Mouse (Mus musculus) CH12.LX (cell line): Measurements from ENCODE around the gene Ncoa7. TPM values are rescaled to one million over a fixed set of nuclear protein-coding genes. Genes with fewer than 3 reads are reported as not detected.

Experiments
- DNase-seq: peaks from one replicate; pipeline ENCODE4 v3.0.0-alpha.2; 2013; ENCODE audit errors: extremely low read depth
- H3K27ac ChIP-seq: 2 replicates; pipeline ENCODE4 v1.5.1; 2012; ENCODE audit warnings: low read depth, mild to moderate bottlenecking, control low read depth, moderate library complexity; ENCODE audit not compliant: insufficient read depth
- H3K27me3 ChIP-seq: replicated peaks from 2 replicates; pipeline ENCODE3; 2012; ENCODE audit warnings: inconsistent platforms
- H3K36me3 ChIP-seq, 2 experiments: replicated peaks in 1 of 2; 2 replicates each; pipeline versions ENCODE3 to v1.6.1; 2012; ENCODE audit warnings: inconsistent platforms in 1 of 2, low read length in 1 of 2, mild to moderate bottlenecking in 1 of 2, mixed read lengths in 1 of 2, moderate library complexity in 1 of 2; ENCODE audit not compliant: control insufficient read depth in 1 of 2, insufficient read depth in 1 of 2
- H3K4me1 ChIP-seq, 2 experiments: 2 replicates each; pipeline ENCODE4 v1.6.1; 2012; ENCODE audit warnings: inconsistent platforms in 1 of 2, moderate library complexity in 1 of 2; ENCODE audit not compliant: insufficient read depth in 2 of 2, control insufficient read depth in 1 of 2
- H3K4me2 ChIP-seq: 2 replicates; pipeline ENCODE4 v1.6.1; 2012; ENCODE audit warnings: low read depth, mild to moderate bottlenecking, control low read depth; ENCODE audit not compliant: poor library complexity, insufficient read depth, severe bottlenecking
- H3K4me3 ChIP-seq, 3 experiments: fragments of 150-350 bp in 1 of 3; sonication (generic) in 1 of 3; replicated peaks in 1 of 3; 2 replicates each; pipeline versions ENCODE3 to v1.5.1; 2011 to 2012; ENCODE audit warnings: low read depth in 2 of 3, low read length in 2 of 3, mild to moderate bottlenecking in 2 of 3, moderate library complexity in 2 of 3, control low read depth in 1 of 3, improper control_type of control experiment in 1 of 3, inconsistent platforms in 1 of 3, mixed read lengths in 1 of 3; ENCODE audit not compliant: poor library complexity in 1 of 3
- H3K79me2 ChIP-seq: replicated peaks from 2 replicates; pipeline ENCODE4 v1.6.1; 2012; ENCODE audit warnings: mild to moderate bottlenecking, moderate library complexity; ENCODE audit not compliant: control insufficient read depth, poor library complexity, insufficient read depth, severe bottlenecking; ENCODE audit errors: extremely low read depth
- H3K9ac ChIP-seq: 2 replicates; pipeline ENCODE4 v1.6.1; 2012; ENCODE audit warnings: low read depth, mild to moderate bottlenecking, control low read depth, moderate library complexity; ENCODE audit not compliant: insufficient read depth
- H3K9me3 ChIP-seq: replicated peaks from 2 replicates; pipeline ENCODE3; 2012; ENCODE audit warnings: low read length, inconsistent platforms, mixed read lengths
- BHLHE40 ChIP-seq: IDR thresholded peaks from 2 replicates; pipeline ENCODE4 v1.6.1; 2011; ENCODE audit warnings: mild to moderate bottlenecking, low read depth, low read length, improper control_type of control experiment
- CHD1 ChIP-seq: IDR thresholded peaks from 2 replicates; pipeline ENCODE4 v1.6.1; 2012; ENCODE audit warnings: low read depth, low read length, improper control_type of control experiment, inconsistent platforms
- CHD2 ChIP-seq: IDR thresholded peaks from 2 replicates; pipeline ENCODE4 v1.6.1; 2011; ENCODE audit warnings: low read length, improper control_type of control experiment
- CTCF ChIP-seq, 2 experiments: IDR thresholded peaks in 1 of 2; conservative IDR thresholded peaks in 1 of 2; 2 replicates each; pipeline ENCODE4 v1.5.1; 2011 to 2012; ENCODE audit warnings: low read depth in 2 of 2, low read length in 2 of 2, improper control_type of control experiment in 1 of 2, inconsistent platforms in 1 of 2, mild to moderate bottlenecking in 1 of 2, moderate library complexity in 1 of 2
- E2F4 ChIP-seq: IDR thresholded peaks from 2 replicates; pipeline ENCODE4 v1.6.1; 2011; ENCODE audit warnings: low read depth, low read length, improper control_type of control experiment; ENCODE audit not compliant: insufficient replicate concordance
- ELF1 ChIP-seq: IDR thresholded peaks from 2 replicates; pipeline ENCODE4 v1.6.1; 2014; ENCODE audit warnings: low read depth, mild to moderate bottlenecking, inconsistent platforms, low read length, improper control_type of control experiment
- EP300 ChIP-seq: IDR thresholded peaks from 2 replicates; pipeline ENCODE4 v1.6.1; 2011; ENCODE audit warnings: low read length, improper control_type of control experiment
- ETS1 ChIP-seq: conservative IDR thresholded peaks from 2 replicates; pipeline ENCODE4 v1.6.1; 2012; ENCODE audit warnings: low read depth, mild to moderate bottlenecking, inconsistent platforms, low read length, improper control_type of control experiment, moderate library complexity
- GABPA ChIP-seq: IDR thresholded peaks from 2 replicates; pipeline ENCODE4 v1.6.1; 2012; ENCODE audit warnings: low read depth, low read length, improper control_type of control experiment, inconsistent platforms; ENCODE audit not compliant: insufficient replicate concordance
- HCFC1 ChIP-seq: IDR thresholded peaks from 2 replicates; pipeline ENCODE4 v1.6.1; 2012; ENCODE audit warnings: low read depth, mild to moderate bottlenecking, inconsistent platforms, low read length, improper control_type of control experiment
- IRF4 ChIP-seq: IDR thresholded peaks from 2 replicates; pipeline ENCODE4 v1.6.1; 2014; ENCODE audit warnings: low read depth, mild to moderate bottlenecking, inconsistent platforms, low read length, improper control_type of control experiment
- JUN ChIP-seq: IDR thresholded peaks from 2 replicates; pipeline ENCODE4 v1.6.1; 2011; ENCODE audit warnings: low read depth, mild to moderate bottlenecking, low read length, improper control_type of control experiment, moderate library complexity; ENCODE audit not compliant: insufficient read depth
- JUND ChIP-seq: conservative IDR thresholded peaks from 2 replicates; pipeline ENCODE4 v1.6.1; 2011; ENCODE audit warnings: low read depth, low read length, improper control_type of control experiment
- KAT2A ChIP-seq: IDR thresholded peaks from 2 replicates; pipeline ENCODE4 v1.6.1; 2012; ENCODE audit warnings: low read length, improper control_type of control experiment, inconsistent platforms; ENCODE audit not compliant: insufficient replicate concordance
- MAFK ChIP-seq: IDR thresholded peaks from 2 replicates; pipeline ENCODE4 v1.6.1; 2011; ENCODE audit warnings: low read length, improper control_type of control experiment; ENCODE audit not compliant: insufficient replicate concordance
- MAX ChIP-seq: IDR thresholded peaks from 2 replicates; pipeline ENCODE4 v1.6.1; 2011; ENCODE audit warnings: low read length, improper control_type of control experiment
- MAZ ChIP-seq: IDR thresholded peaks from 2 replicates; pipeline ENCODE4 v1.6.1; 2012; ENCODE audit warnings: low read depth, mild to moderate bottlenecking, inconsistent platforms, low read length, improper control_type of control experiment, moderate library complexity
- MEF2A ChIP-seq: IDR thresholded peaks from 2 replicates; pipeline ENCODE4 v1.6.1; 2014; ENCODE audit warnings: low read depth, mild to moderate bottlenecking, inconsistent platforms, low read length, improper control_type of control experiment, borderline replicate concordance
- MXI1 ChIP-seq: IDR thresholded peaks from 2 replicates; pipeline ENCODE4 v1.6.1; 2011; ENCODE audit warnings: mild to moderate bottlenecking, low read depth, low read length, improper control_type of control experiment
- MYC ChIP-seq: IDR thresholded peaks from 2 replicates; pipeline ENCODE4 v1.6.1; 2011; ENCODE audit warnings: low read depth, mild to moderate bottlenecking, improper control_type of control experiment, low read length
- NELFE ChIP-seq: IDR thresholded peaks from 2 replicates; pipeline ENCODE4 v1.6.1; 2011; ENCODE audit warnings: low read depth, low read length, improper control_type of control experiment
- NRF1 ChIP-seq: IDR thresholded peaks from 2 replicates; pipeline ENCODE4 v1.6.1; 2014; ENCODE audit warnings: low read depth, mild to moderate bottlenecking, inconsistent platforms, low read length, improper control_type of control experiment, moderate library complexity
- PAX5 ChIP-seq: IDR thresholded peaks from 2 replicates; pipeline ENCODE4 v1.6.1; 2012; ENCODE audit warnings: low read length, inconsistent platforms, mixed read lengths
- POLR2A ChIP-seq: IDR thresholded peaks from 2 replicates; pipeline ENCODE4 v1.6.1; 2011; ENCODE audit warnings: low read depth, mild to moderate bottlenecking, improper control_type of control experiment, low read length
- POLR2AphosphoS2 ChIP-seq: IDR thresholded peaks from 2 replicates; pipeline ENCODE4 v1.6.1; 2011; ENCODE audit warnings: low read depth, low read length, improper control_type of control experiment
- RAD21 ChIP-seq: IDR thresholded peaks from 2 replicates; pipeline ENCODE4 v1.6.1; 2011; ENCODE audit warnings: low read depth, mild to moderate bottlenecking, low read length, improper control_type of control experiment, moderate library complexity
- RCOR1 ChIP-seq: conservative IDR thresholded peaks from 2 replicates; pipeline ENCODE4 v1.6.1; 2012; ENCODE audit warnings: low read depth, mild to moderate bottlenecking, inconsistent platforms, low read length, improper control_type of control experiment
- SIN3A ChIP-seq: IDR thresholded peaks from 2 replicates; pipeline ENCODE4 v1.6.1; 2012; ENCODE audit warnings: low read length, improper control_type of control experiment, inconsistent platforms
- SMC3 ChIP-seq: IDR thresholded peaks from 2 replicates; pipeline ENCODE4 v1.6.1; 2011; ENCODE audit warnings: low read depth, low read length, improper control_type of control experiment
- TBP ChIP-seq: conservative IDR thresholded peaks from 2 replicates; pipeline ENCODE4 v1.6.1; 2011; ENCODE audit warnings: low read depth, low read length, improper control_type of control experiment
- TCF12 ChIP-seq: IDR thresholded peaks from 2 replicates; pipeline ENCODE4 v1.6.1; 2014; ENCODE audit warnings: low read depth, mild to moderate bottlenecking, inconsistent platforms, low read length, improper control_type of control experiment
- UBTF ChIP-seq: IDR thresholded peaks from 2 replicates; pipeline ENCODE4 v1.6.1; 2012; ENCODE audit warnings: low read depth, mild to moderate bottlenecking, inconsistent platforms, low read length, improper control_type of control experiment, moderate library complexity
- USF1 ChIP-seq: IDR thresholded peaks from 2 replicates; pipeline ENCODE4 v1.6.1; 2014; ENCODE audit warnings: low read depth, mild to moderate bottlenecking, inconsistent platforms, low read length, improper control_type of control experiment
- USF2 ChIP-seq: conservative IDR thresholded peaks from 2 replicates; pipeline ENCODE4 v1.6.1; 2011; ENCODE audit warnings: low read depth, low read length, improper control_type of control experiment
- ZC3H11A ChIP-seq: IDR thresholded peaks from 2 replicates; pipeline ENCODE4 v1.6.1; 2012; ENCODE audit warnings: low read depth, mild to moderate bottlenecking, inconsistent platforms, low read length, improper control_type of control experiment
- ZKSCAN1 ChIP-seq: IDR thresholded peaks from 2 replicates; pipeline ENCODE4 v1.6.1; 2012; ENCODE audit warnings: low read depth, inconsistent platforms, low read length, improper control_type of control experiment, borderline replicate concordance
- ZMIZ1 ChIP-seq: IDR thresholded peaks from 2 replicates; pipeline ENCODE4 v1.6.1; 2012; ENCODE audit warnings: low read depth, mild to moderate bottlenecking, inconsistent platforms, low read length, improper control_type of control experiment
- ZNF384 ChIP-seq: IDR thresholded peaks from 2 replicates; pipeline ENCODE4 v1.6.1; 2012; ENCODE audit warnings: low read depth, low read length, improper control_type of control experiment, inconsistent platforms
- dilution Hi-C: fragments of 300-500 bp; cut with MboI; formaldehyde crosslinking; loops from 2 replicates; pipeline ENCODE4 v1.14.3; 2020; ENCODE audit warnings: low sequenced_read_pairs; ENCODE audit not compliant: extremely low pct_unique_long_range_greater_than_20kb, extremely low pct_ligation_motif_present
- in situ Hi-C: fragments of 300-500 bp; cut with MboI; formaldehyde crosslinking; loops from 3 replicates; pipeline ENCODE4 v1.14.3; 2019; ENCODE audit warnings: low sequenced_read_pairs, low pct_ligation_motif_present, low pct_unique_long_range_greater_than_20kb, mixed read lengths
- polyA plus RNA-seq: library from polyadenylated mRNA; unstranded; fragments of >175 nt; gene quantifications from 2 replicates; pipeline ENCODE4 v1.2.1, GENCODE M21; 2012; ENCODE audit warnings: low read depth; ENCODE audit not compliant: insufficient read length
- total RNA-seq, 2 experiments: library from RNA; depleted of rRNA; stranded (reverse); fragments of 300-350 nt in 1 of 2; fragments of >200 nt in 1 of 2; gene quantifications; 2 replicates each; pipeline ENCODE4 v1.2.3; 2012 to 2014

Gene Ncoa7
- total and polyA plus RNA-seq, 3 experiments, result 4.7 to 9.2 (median 7.0) TPM

- H3K9me3 ChIP-seq, result no peaks in the 10 kb centered on the region
- DNase-seq, result peak; percentile 98
- H3K4me2 ChIP-seq, result peak overlapping the region; percentile 86; the same call in 1 of the 2 replicates
- peak overlapping the region; percentile 64 to 69 (median 69) for H3K4me3 ChIP-seq
- peak overlapping the region; percentile 76 for H3K9ac ChIP-seq
- H3K27ac ChIP-seq, result peak overlapping the region; percentile 86
- in situ Hi-C loops (loop anchor here (5.0 to 25.0 kb wide), 2 partner anchors 99 to 694 kb away; partner anchors contain the start of gene Hddc2), dilution Hi-C loops (no loop called here)
- TF ChIP-seq UBTF (0 out of 2 replicates have a peak, but pooled peaks have one; percentile 44), CTCF (conservative IDR thresholded peaks at IDR 0.05 in 1 of 2, IDR thresholded peaks at IDR 0.05 in 1 of 2; ENCODE audit: low read depth in 2 of 2, low read length in 2 of 2) (peak in 1 of 2 experiments; percentile 41; a peak in 2 of 4 replicates), POLR2A (peak; percentile 86), IRF4 (peak; percentile 37; the same call in 1 of the 2 replicates), ZNF384 (no peak), MAFK (no peak), NELFE (peak; percentile 90), ZC3H11A (no peak), RAD21 (peak; percentile 17), USF2 (no peak), POLR2AphosphoS2 (peak; percentile 86), SIN3A (peak; percentile 95), MAX (peak; percentile 75), ELF1 (peak; percentile 78), GABPA (no peak; the same call in 1 of the 2 replicates), BHLHE40 (no peak), CHD2 (no peak), MEF2A (no peak; the same call in none of the 2 replicates), TCF12 (peak; percentile 93; the same call in 1 of the 2 replicates), MXI1 (peak; percentile 78), RCOR1 (no peak), MAZ (no peak), ZMIZ1 (peak; percentile 63), MYC (no peak; the same call in 1 of the 2 replicates), USF1 (peak; percentile 30), NRF1 (peak; percentile 98), E2F4 (no peak), SMC3 (peak; percentile 12; the same call in 1 of the 2 replicates), HCFC1 (peak; percentile 89), PAX5 (no peak), EP300 (no peak), CHD1 (no peak), JUN (no peak), JUND (no peak), KAT2A (peak; percentile 70; the same call in 1 of the 2 replicates), TBP (peak; percentile 79), ZKSCAN1 (no peak), ETS1 (peak; percentile 93)
- H3K27me3 ChIP-seq, result no peaks in the 10 kb centered on the region
- H3K79me2 ChIP-seq, result 0 out of 2 replicates have a peak, but pooled peaks cover 2% of the 10 kb centered on the region
- peaks cover 0 to 2% of the 10 kb centered on the region in 2 experiments for H3K36me3 ChIP-seq
- peaks cover 0 to 20% of the 10 kb centered on the region in 2 experiments; a peak in 3 of 4 replicates for H3K4me1 ChIP-seq
Measured at GRCm38 (mm10) chr10:30618091-30618917, 184.8 kb downstream of the Ncoa7 start.
